Mouse (Mus musculus) CH12F3 (cell line): ENCODE measurements around the gene H2afy2.

Experiments used
- in situ Hi-C: fragments of 300-500 bp; cut with MboI; formaldehyde crosslinking; loops from 2 replicates; pipeline ENCODE4 v1.14.3; 2020; ENCODE audit warnings: low sequenced_read_pairs

The H2afy2 gene

GRCm38 (mm10) chr10:61787541-61788313 lies 3.8 kb upstream of the H2afy2 start:
- in situ Hi-C loops = no loop called here

GRCm38 (mm10) chr10:61784414-61784813 lies 467 bp upstream of the H2afy2 start:
- in situ Hi-C loops = no loop called here

GRCm38 (mm10) chr10:61782799-61783611 lies 942 bp downstream of the H2afy2 start:
- in situ Hi-C loops = no loop called here

GRCm38 (mm10) chr10:61781461-61782128 lies 2.4 kb downstream of the H2afy2 start:
- in situ Hi-C loops = no loop called here

GRCm38 (mm10) chr10:61766806-61767205 lies 17.1 kb downstream of the H2afy2 start:
- in situ Hi-C loops = no loop called here

- in situ Hi-C loops = no loop called here
These were observed 18.4 kb downstream of the H2afy2 start for GRCm38 (mm10) chr10:61765558-61765957.

DNA sequence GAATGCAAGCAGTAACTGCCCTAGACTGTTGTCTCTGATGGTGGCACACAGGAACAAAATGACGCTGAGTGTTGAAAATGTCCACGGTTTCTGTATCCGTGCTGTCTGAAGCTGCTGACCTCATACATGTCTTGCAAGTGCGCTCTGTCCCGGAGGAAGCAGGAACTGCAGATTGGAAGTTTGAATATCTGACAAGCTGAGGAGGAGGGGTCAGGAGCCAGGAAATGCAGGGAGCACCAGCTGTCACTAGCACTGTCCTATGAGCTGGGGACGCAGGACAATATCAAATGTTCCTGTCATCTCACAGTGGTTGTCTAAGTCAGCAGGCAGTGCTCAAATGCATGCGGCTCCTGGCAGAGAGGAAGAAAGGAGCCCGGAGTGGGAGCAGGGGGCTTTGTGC lies 19.3 kb downstream of the H2afy2 start:
- in situ Hi-C loops = no loop called here

- in situ Hi-C loops = no loop called here
These were observed 24.1 kb downstream of the H2afy2 start for GRCm38 (mm10) chr10:61759869-61760268.

- in situ Hi-C loops = no loop called here
These were observed 25.0 kb downstream of the H2afy2 start for GRCm38 (mm10) chr10:61758904-61759303.

- in situ Hi-C loops = no loop called here
These were observed 26.9 kb downstream of the H2afy2 start for GRCm38 (mm10) chr10:61757022-61757421.

- in situ Hi-C loops = no loop called here
These were observed 30.9 kb downstream of the H2afy2 start for GRCm38 (mm10) chr10:61753071-61753470.

- in situ Hi-C loops = no loop called here
These were observed 32.3 kb downstream of the H2afy2 start for GRCm38 (mm10) chr10:61751534-61752219.

- in situ Hi-C loops = no loop called here
These were observed 33.9 kb downstream of the H2afy2 start for GRCm38 (mm10) chr10:61750014-61750413.

DNA sequence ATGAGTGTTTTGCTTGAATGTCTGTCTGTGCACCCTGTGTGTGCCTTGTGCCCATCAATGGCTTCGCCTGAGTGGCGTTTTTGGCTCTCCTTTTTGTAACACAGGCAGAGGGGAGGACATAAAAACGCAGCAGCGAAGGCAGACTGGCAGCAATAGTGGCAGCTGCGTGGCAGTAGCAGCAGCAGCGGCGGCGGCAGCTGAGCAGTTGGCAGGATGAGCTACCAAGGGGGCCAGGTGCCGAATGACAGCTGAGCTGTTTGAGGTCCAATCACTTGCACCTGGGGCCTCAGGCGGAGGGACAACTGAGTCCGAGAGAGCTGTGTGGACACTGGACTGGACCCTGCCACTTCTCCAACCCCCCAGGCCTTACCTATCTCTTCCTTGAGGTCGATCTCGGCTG lies 36.6 kb downstream of the H2afy2 start:
- in situ Hi-C loops = no loop called here

- in situ Hi-C loops = no loop called here
These were observed 38.8 kb downstream of the H2afy2 start for GRCm38 (mm10) chr10:61745133-61745532.

DNA sequence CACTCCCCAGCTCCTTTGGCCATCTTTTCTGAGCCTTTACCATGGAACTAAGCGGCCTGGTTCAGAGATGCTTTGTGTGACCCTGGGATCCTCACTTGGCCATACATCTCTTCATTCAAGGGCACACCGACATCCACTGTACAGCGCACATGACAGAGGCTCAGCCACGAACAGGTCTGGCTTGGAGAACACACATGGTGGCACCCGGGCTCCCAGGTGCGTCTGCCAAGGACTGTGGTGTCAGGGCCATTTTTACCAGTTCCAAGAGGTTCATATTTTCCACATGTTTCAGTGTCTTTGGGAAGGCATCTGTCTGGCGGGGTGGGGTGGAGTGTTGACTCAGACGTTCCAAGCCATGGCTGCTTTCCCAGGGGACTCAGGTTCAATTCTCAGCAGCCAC lies 41.6 kb downstream of the H2afy2 start:
- in situ Hi-C loops = no loop called here

GRCm38 (mm10) chr10:61741873-61742272 lies 42.1 kb downstream of the H2afy2 start:
- in situ Hi-C loops = no loop called here

DNA sequence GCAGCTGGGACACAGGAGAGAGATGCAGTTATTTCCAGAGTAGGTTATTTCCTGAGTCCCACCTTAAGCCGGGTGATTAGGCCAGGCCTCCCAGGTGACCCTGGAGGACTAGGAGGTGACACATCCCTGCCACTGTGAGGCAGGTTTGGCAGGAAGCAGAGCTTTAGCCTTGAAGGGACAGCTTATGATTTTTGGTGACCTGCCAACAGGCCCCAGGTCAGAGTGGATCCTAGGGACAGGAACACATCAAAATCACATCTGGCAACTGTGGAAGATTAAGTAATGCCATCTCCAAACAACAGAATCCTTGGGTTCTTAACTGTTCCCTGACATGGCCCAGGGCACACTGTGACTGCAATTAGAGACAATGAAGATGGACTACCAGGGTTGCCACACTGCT lies 42.6 kb downstream of the H2afy2 start:
- in situ Hi-C loops = no loop called here

- in situ Hi-C loops = no loop called here
These were observed 45.8 kb downstream of the H2afy2 start for GRCm38 (mm10) chr10:61738126-61738525.

DNA sequence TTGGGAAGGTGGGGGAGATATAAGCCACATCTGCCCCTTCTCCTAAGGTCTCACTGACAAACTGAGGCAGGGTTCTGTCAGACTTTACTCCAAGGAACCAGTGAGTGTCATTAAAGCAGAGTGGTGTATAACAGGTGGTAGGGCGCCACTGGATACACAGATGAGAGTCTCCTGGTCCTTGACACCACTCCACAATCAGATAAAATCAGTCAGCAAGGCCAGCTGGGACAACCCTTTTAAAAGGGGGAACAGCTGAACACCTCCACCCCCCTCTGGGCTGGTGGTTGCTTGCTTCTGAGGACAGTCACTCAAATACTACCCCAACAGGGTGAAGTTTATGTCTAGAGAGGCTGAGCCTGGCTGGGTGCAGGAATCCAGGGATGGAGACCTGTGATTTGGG lies 46.4 kb downstream of the H2afy2 start:
- in situ Hi-C loops = no loop called here

GRCm38 (mm10) chr10:61736671-61737078 lies 47.3 kb downstream of the H2afy2 start:
- in situ Hi-C loops = no loop called here
